Mouse (Mus musculus): ENCODE results near the gene Rfk. TPM values are rescaled to one million over a fixed set of nuclear protein-coding genes. Genes with fewer than 3 reads are reported as not detected.

Gene Rfk
- total RNA-seq (2021), result 10 to 100 TPM; 59.5 to 63.0 TPM

GRCm38 (mm10) chr19:17393841-17394591, at the start of gene Rfk:
Gene Rfk (plus strand): TSS chr19:17394043.
- peak; percentile 82 to 86 for DNase-seq (ENCODE audit: extremely low spot score in 1 of 2, low spot score in 1 of 2)

GRCm38 (mm10) chr19:17344881-17345280, 49.0 kb upstream of the Rfk start:
- DNase-seq (ENCODE audit: extremely low spot score in 1 of 2, low spot score in 1 of 2), result no peak

GRCm38 (mm10) chr19:17346716-17347474, 46.9 kb upstream of the Rfk start:
- no peak for DNase-seq (ENCODE audit: extremely low spot score in 1 of 2, low spot score in 1 of 2)

GRCm38 (mm10) chr19:17347852-17348251, 46.0 kb upstream of the Rfk start:
- DNase-seq (ENCODE audit: extremely low spot score in 1 of 2, low spot score in 1 of 2), result no peak

GRCm38 (mm10) chr19:17353727-17354126, 40.1 kb upstream of the Rfk start:
- no peak for DNase-seq (ENCODE audit: extremely low spot score in 1 of 2, low spot score in 1 of 2)

- no peak for DNase-seq (ENCODE audit: extremely low spot score in 1 of 2, low spot score in 1 of 2)
Measured at GRCm38 (mm10) chr19:17354362-17354761, 39.5 kb upstream of the Rfk start.

GRCm38 (mm10) chr19:17354797-17355196, 39.0 kb upstream of the Rfk start:
- no peak for DNase-seq (ENCODE audit: extremely low spot score in 1 of 2, low spot score in 1 of 2)

- no peak for DNase-seq (ENCODE audit: extremely low spot score in 1 of 2, low spot score in 1 of 2)
Measured at GRCm38 (mm10) chr19:17355361-17355760, 38.5 kb upstream of the Rfk start.

- no peak for DNase-seq (ENCODE audit: extremely low spot score in 1 of 2, low spot score in 1 of 2)
Measured at GRCm38 (mm10) chr19:17355950-17356867, 37.6 kb upstream of the Rfk start.

GRCm38 (mm10) chr19:17356932-17357331, 36.9 kb upstream of the Rfk start:
- DNase-seq (ENCODE audit: extremely low spot score in 1 of 2, low spot score in 1 of 2), result no peak

GRCm38 (mm10) chr19:17357391-17357790, 36.5 kb upstream of the Rfk start:
- DNase-seq (ENCODE audit: extremely low spot score in 1 of 2, low spot score in 1 of 2), result no peak

- DNase-seq (ENCODE audit: extremely low spot score in 1 of 2, low spot score in 1 of 2), result no peak
Measured at GRCm38 (mm10) chr19:17359315-17359890, 34.4 kb upstream of the Rfk start.

- DNase-seq (ENCODE audit: extremely low spot score in 1 of 2, low spot score in 1 of 2), result no peak
Measured at GRCm38 (mm10) chr19:17361181-17361580, 32.7 kb upstream of the Rfk start.

GRCm38 (mm10) chr19:17364741-17365140, 29.1 kb upstream of the Rfk start:
- DNase-seq (ENCODE audit: extremely low spot score in 1 of 2, low spot score in 1 of 2), result peak in 1 of 2 experiments; percentile 32

- no peak for DNase-seq (ENCODE audit: extremely low spot score in 1 of 2, low spot score in 1 of 2)
Measured at GRCm38 (mm10) chr19:17366364-17367090, 27.3 kb upstream of the Rfk start.

- DNase-seq (ENCODE audit: extremely low spot score in 1 of 2, low spot score in 1 of 2), result no peak
Measured at GRCm38 (mm10) chr19:17368557-17368956, 25.3 kb upstream of the Rfk start.

GRCm38 (mm10) chr19:17369581-17369980, 24.3 kb upstream of the Rfk start:
- DNase-seq (ENCODE audit: extremely low spot score in 1 of 2, low spot score in 1 of 2), result no peak

- DNase-seq (ENCODE audit: extremely low spot score in 1 of 2, low spot score in 1 of 2), result no peak
Measured at GRCm38 (mm10) chr19:17372701-17373100, 21.1 kb upstream of the Rfk start, which contains the start of gene Gcnt1. Gene Gcnt1 (minus strand): TSS chr19:17372844.

GRCm38 (mm10) chr19:17378845-17379244, 15.0 kb upstream of the Rfk start:
- no peak for DNase-seq (ENCODE audit: extremely low spot score in 1 of 2, low spot score in 1 of 2)

- no peak for DNase-seq (ENCODE audit: extremely low spot score in 1 of 2, low spot score in 1 of 2)
Measured at GRCm38 (mm10) chr19:17380549-17380948, 13.3 kb upstream of the Rfk start.
